Mouse (Mus musculus) embryonic facial prominence, embryonic 11.5 days (tissue): ENCODE measurements around the gene Top1. TPM values are rescaled to one million over a fixed set of nuclear protein-coding genes. Genes with fewer than 3 reads are reported as not detected.

Source experiments
- ATAC-seq: fragments of 200-750 bp; cut with Nextera tagmentation; replicated peaks from 2 replicates; pipeline ENCODE4 v1.8.0; 2017; ENCODE audit warnings: low read depth; ENCODE audit not compliant: insufficient number of reproducible peaks, low FRiP score, low TSS enrichment
- DNase-seq: peaks from one replicate; pipeline ENCODE4 v3.0.0-alpha.2; 2015; ENCODE audit warnings: low spot score
- H3K27ac ChIP-seq: fragments of 300-500 bp; sonication (generic); replicated peaks from 2 replicates; pipeline ENCODE4 v1.5.1; 2014; ENCODE audit warnings: mild to moderate bottlenecking, low read depth, low read length, control low read depth
- H3K27me3 ChIP-seq: fragments of 300-500 bp; sonication (generic); 2 replicates; pipeline ENCODE4 v1.6.1; 2014; ENCODE audit warnings: mild to moderate bottlenecking, low read length, moderate library complexity, mixed read lengths; ENCODE audit not compliant: control insufficient read depth, insufficient read depth
- H3K36me3 ChIP-seq: fragments of 300-500 bp; sonication (generic); replicated peaks from 2 replicates; pipeline ENCODE4 v1.6.1; 2014; ENCODE audit warnings: low read depth, mild to moderate bottlenecking, low read length, moderate library complexity, mixed read lengths; ENCODE audit not compliant: control insufficient read depth, insufficient read depth
- H3K4me1 ChIP-seq: fragments of 300-500 bp; sonication (generic); 2 replicates; pipeline ENCODE4 v1.6.1; 2014; ENCODE audit warnings: low read length, mixed read lengths; ENCODE audit not compliant: control insufficient read depth, insufficient read depth
- H3K4me2 ChIP-seq: fragments of 300-500 bp; sonication (generic); 2 replicates; pipeline ENCODE4 v1.6.1; 2014; ENCODE audit warnings: low read depth, mild to moderate bottlenecking, control low read depth, low read length, moderate library complexity
- H3K4me3 ChIP-seq: fragments of 300-500 bp; sonication (generic); 2 replicates; pipeline ENCODE4 v1.5.1; 2014; ENCODE audit warnings: low read depth, low read length, control low read depth
- H3K9ac ChIP-seq: fragments of 300-500 bp; sonication (generic); replicated peaks from 2 replicates; pipeline ENCODE4 v1.6.1; 2014; ENCODE audit warnings: mild to moderate bottlenecking, control low read depth, low read length
- H3K9me3 ChIP-seq: fragments of 300-500 bp; sonication (generic); replicated peaks from 2 replicates; pipeline ENCODE4 v1.6.1; 2016; ENCODE audit warnings: mild to moderate bottlenecking, low read length, inconsistent platforms, mixed read lengths; ENCODE audit not compliant: control insufficient read depth
- WGBS: fragments of 180-500 bp; shearing (Covaris S2); extraction: QIAGEN DNeasy Blood & Tissue Kit; methylation state at CpG from one replicate; pipeline ENCODE4 v1.1.7; 2014; 5-methylcytosine and 5-hydroxymethylcytosine counted together
- polyA plus RNA-seq: library from polyadenylated mRNA; unstranded; fragments of >200 nt; fragmentation: Nextera tagmentation; extraction: Ambion mirVana; gene quantifications from 2 replicates; pipeline ENCODE4 v1.2.1, GENCODE M21; 2014

The Top1 gene
- polyA plus RNA-seq, 1 experiment from 2014 or later, result 113 TPM

DNA sequence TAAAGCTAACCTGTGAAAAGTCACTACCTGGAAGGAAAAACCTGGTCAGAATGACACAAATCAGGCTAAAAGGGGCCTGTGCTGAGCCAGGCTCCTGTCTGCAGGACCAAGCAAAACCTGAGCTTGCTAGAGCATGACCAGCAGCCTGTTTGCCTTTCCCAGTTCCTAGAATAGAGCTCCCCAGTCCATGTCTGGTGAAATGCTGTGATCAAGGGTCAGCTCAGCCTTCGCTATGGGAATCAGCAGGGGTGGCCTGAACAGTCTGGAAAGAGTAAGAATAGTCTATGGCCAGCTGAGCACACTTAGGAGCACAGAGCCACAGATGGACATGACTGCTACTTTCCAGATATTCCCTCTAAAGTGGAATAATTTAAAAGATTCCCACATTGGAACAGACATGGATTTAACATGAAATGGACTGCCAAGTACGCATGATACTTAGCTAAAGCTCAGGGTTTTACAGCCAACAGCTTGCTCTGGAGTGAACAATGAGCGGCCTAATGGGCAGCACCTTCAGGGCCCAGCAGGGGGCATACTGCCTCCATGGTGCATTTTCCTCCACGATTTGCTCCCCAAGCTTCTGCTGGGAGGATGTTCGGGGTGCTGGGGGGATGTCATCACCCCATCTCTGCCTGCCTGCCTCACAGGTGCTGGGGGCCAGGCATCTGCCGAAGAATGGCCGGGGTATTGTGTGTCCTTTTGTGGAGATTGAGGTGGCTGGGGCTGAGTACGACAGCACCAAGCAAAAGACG lies 114.9 kb downstream of the Top1 start:
- ATAC-seq, result no peak
- Histone ChIP-seq H3K27me3 (no peaks in the 10 kb centered on the region), H3K9ac (no peak overlapping the region), H3K4me3 (no peak overlapping the region), H3K36me3 (peaks cover 15% of the 10 kb centered on the region), H3K4me2 (no peak overlapping the region), H3K27ac (no peak overlapping the region), H3K4me1 (no peaks in the 10 kb centered on the region), H3K9me3 (no peaks in the 10 kb centered on the region)
- 87% methylated on average over 9 of the region's 9 CpGs for WGBS
- DNase-seq, result peak; percentile 10

DNA sequence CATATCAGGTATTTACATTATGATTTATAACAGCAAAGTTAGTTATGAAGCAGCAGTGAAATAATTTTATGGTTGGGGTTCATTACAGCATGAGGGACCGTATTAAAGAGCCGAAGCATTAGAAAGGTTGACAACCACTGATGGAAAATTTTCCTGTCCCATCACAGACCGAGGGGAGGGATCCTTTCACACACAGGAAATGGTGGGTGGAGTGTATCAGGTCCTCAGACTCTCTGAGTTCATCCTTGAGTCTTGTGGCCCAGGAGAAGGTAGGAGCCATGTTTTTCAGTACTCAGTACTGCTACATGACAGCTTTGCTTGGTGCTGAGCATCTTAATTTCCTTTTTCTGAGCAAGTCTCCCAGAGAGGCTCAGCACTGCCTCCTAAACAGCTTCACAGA lies 118.1 kb downstream of the Top1 start:
- DNase-seq (no peak), ATAC-seq (no peak)
- H3K27ac ChIP-seq, result no peak overlapping the region
- H3K4me3 ChIP-seq, result no peak overlapping the region
- no peak overlapping the region for H3K4me2 ChIP-seq
- H3K27me3 ChIP-seq, result no peaks in the 10 kb centered on the region
- no peaks in the 10 kb centered on the region for H3K9me3 ChIP-seq
- peaks cover 8% of the 10 kb centered on the region for H3K36me3 ChIP-seq
- no peak overlapping the region for H3K9ac ChIP-seq
- H3K4me1 ChIP-seq, result no peaks in the 10 kb centered on the region
- WGBS, result 85% methylated on average over 3 of the region's 3 CpGs

DNA sequence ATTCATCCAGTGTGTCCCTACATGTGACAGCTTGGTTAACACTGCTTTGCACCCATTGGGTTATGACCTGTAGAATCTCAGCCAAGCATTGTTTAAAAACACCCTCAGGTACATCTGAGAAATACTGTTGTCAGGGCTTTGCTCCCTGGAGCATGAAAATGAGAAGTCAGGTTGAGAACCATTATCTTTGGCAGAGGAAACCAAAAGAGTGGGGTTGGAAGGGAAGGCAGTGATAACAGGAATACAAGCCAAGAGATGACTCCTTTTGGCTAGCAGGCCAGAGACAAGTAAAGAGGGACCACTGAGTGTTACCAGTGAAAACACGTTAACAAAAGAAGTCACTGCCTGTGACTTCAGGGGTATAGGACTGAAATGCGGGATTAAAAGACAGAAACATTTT lies 118.7 kb downstream of the Top1 start:
- H3K9ac ChIP-seq, result no peak overlapping the region
- ATAC-seq, result no peak
- H3K4me1 ChIP-seq, result no peaks in the 10 kb centered on the region
- no peak overlapping the region for H3K4me2 ChIP-seq
- H3K27me3 ChIP-seq, result no peaks in the 10 kb centered on the region
- H3K4me3 ChIP-seq, result no peak overlapping the region
- H3K36me3 ChIP-seq, result peaks cover 8% of the 10 kb centered on the region; the same call in 1 of the 2 replicates
- DNase-seq, result no peak
- no peaks in the 10 kb centered on the region for H3K9me3 ChIP-seq
- 90% methylated on average over 2 of the region's 2 CpGs for WGBS
- H3K27ac ChIP-seq, result no peak overlapping the region

DNA sequence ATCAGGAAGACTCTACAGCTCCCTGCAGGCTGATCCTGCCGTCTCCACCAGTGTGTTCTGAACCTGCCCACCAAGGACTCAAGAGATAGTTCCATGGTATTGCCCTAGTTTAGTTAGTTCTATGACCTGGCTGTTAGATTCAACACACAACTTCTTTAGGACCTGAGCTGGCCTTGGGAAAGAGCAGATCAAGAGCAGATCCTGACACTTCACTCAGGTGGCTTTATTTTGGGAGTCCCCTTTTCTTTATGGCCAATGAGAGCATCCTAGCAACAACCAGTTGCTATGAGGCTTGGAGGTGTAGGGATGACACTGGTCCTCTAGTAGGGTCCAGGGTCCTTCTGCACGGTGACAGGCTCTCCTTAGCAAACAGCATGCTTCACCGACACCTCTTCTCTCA lies 119.4 kb downstream of the Top1 start:
- WGBS, result 89% methylated on average over 3 of the region's 3 CpGs
- DNase-seq, result no peak
- H3K27ac ChIP-seq, result no peak overlapping the region

DNA sequence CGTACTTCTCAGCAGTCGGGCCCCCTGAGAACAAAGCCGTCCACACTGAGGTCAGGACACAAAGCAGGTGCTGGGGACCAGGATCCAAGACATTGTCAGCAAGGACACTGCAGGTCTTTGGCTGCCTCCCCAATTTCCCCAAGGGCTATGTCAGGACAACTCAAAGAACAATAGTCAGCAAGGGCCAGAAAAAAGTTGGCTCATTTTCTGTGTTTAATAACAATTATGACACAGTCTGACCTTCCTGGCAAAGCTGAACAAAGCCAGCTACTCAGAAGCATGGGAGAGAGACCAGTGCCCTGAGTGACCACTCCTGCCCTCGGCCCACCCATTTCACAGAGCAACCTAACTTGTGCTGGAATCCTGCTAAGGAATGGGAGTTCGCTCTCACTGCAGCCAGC lies 120.7 kb downstream of the Top1 start:
- WGBS, result 70% methylated on average over 5 of the region's 5 CpGs
- no peaks in the 10 kb centered on the region for H3K27me3 ChIP-seq
- no peak overlapping the region for H3K4me3 ChIP-seq
- no peaks in the 10 kb centered on the region for H3K9me3 ChIP-seq
- ATAC-seq (no peak), DNase-seq (no peak)
- peaks cover 2% of the 10 kb centered on the region; the same call in 1 of the 2 replicates for H3K36me3 ChIP-seq
- H3K27ac ChIP-seq, result no peak overlapping the region
- no peak overlapping the region for H3K4me2 ChIP-seq
- no peak overlapping the region for H3K9ac ChIP-seq
- H3K4me1 ChIP-seq, result no peaks in the 10 kb centered on the region

More for the DNA sequence above, 119.4 kb downstream of the Top1 start:
- ATAC-seq, result no peak
- Histone ChIP-seq H3K4me1 (no peaks in the 10 kb centered on the region), H3K36me3 (peaks cover 5% of the 10 kb centered on the region; the same call in 1 of the 2 replicates), H3K4me3 (no peak overlapping the region), H3K9me3 (no peaks in the 10 kb centered on the region), H3K9ac (no peak overlapping the region), H3K4me2 (no peak overlapping the region), H3K27me3 (no peaks in the 10 kb centered on the region)

DNA sequence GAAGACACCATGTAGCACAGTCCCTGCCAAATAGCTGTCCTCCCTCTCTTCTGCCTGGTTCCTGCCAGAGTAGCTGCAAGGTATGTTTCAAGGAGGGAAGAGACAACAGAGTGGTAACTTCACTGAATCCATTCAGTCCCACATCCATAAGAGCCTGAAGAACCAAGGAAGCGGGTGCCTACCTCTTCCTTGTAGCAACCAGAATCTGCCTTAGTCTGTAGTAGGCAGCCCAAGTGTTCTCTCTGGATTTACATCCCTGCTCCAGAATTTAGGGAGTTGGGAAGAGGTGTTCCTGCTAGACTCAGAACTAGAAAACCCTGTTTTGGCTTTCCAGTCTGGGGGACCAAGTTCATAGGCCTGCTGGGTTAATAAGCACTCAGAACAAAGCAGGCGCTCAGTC lies 121.5 kb downstream of the Top1 start:
- Histone ChIP-seq H3K4me3 (no peak overlapping the region), H3K4me1 (no peaks in the 10 kb centered on the region)
- WGBS, result 94% methylated on average over 2 of the region's 2 CpGs

DNA sequence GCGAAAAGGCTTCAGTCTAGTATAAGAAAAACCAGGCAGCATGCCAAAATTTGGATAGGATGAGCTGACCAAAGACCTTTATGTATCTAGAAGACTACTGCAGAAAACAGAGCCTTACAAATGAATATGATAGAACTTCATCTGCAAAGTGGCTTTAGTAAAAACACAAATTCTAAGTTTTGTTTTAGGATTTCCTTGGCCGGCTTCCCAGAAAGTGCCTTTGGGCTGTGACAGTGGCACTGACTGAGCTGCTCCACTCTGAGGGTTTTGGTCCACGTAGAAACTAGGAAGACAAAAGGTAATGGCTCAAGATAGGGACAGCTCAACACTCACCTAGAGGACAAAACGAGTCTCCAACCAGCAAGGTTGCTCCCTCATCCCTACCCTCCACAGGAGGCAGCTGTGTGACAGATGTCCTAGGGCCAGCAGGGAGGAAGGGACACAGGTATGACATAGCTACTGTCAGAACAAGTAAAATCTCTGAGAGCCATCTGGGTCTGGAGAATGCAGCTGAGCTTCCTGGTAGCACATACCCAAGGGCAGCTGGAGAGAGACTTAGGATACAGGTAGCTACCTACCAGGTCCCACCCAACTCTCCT lies 122.5 kb downstream of the Top1 start:
- Histone ChIP-seq H3K4me3 (no peak overlapping the region), H3K4me1 (no peaks in the 10 kb centered on the region), H3K27me3 (no peaks in the 10 kb centered on the region), H3K27ac (no peak overlapping the region), H3K4me2 (no peak overlapping the region), H3K36me3 (no peaks in the 10 kb centered on the region), H3K9me3 (no peaks in the 10 kb centered on the region), H3K9ac (no peak overlapping the region)
- ATAC-seq (no peak), DNase-seq (no peak)
- WGBS, result 87% methylated on average over 4 of the region's 4 CpGs

More for the DNA sequence above, 121.5 kb downstream of the Top1 start:
- Histone ChIP-seq H3K9ac (no peak overlapping the region), H3K27ac (no peak overlapping the region), H3K9me3 (no peaks in the 10 kb centered on the region), H3K27me3 (no peaks in the 10 kb centered on the region), H3K4me2 (no peak overlapping the region), H3K36me3 (peaks cover 2% of the 10 kb centered on the region; the same call in 1 of the 2 replicates)
- ATAC-seq (no peak), DNase-seq (no peak)

DNA sequence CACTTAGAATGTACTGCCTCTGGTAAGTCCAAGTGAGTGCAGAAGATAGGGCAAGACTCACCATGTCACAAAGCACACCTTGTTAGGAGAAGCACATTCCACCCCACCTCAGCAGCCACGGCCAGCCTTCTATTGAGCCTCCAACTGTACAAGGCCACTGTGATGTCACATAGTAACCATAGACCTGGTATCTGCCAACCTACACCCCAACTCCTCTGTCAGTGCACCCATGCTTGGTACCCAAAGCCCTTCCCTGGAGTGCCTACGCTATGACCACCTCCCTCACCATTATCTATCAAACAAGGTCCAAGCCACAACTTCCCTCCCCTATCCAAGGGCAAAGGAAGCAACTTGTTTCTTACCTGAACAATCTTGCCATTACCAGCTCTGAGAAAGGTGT lies 123.3 kb downstream of the Top1 start:
- DNase-seq (no peak), ATAC-seq (no peak)
- Histone ChIP-seq H3K9ac (no peak overlapping the region), H3K27me3 (no peaks in the 10 kb centered on the region), H3K27ac (no peak overlapping the region), H3K9me3 (no peaks in the 10 kb centered on the region), H3K4me1 (no peaks in the 10 kb centered on the region), H3K4me2 (no peak overlapping the region), H3K4me3 (no peak overlapping the region), H3K36me3 (no peaks in the 10 kb centered on the region)
- WGBS, result 88% methylated on average over 2 of the region's 2 CpGs
